Mouse (Mus musculus) gastrocnemius, adult 2 months (tissue): ENCODE measurements around the gene 1110032A03Rik. TPM values are rescaled to one million over a fixed set of nuclear protein-coding genes. Genes with fewer than 3 reads are reported as not detected.

Experiments used
- DNase-seq: peaks from one replicate; pipeline ENCODE4 v3.0.0; 2022
- H3K27ac ChIP-seq: fragments of 200-600 bp; 2 replicates; pipeline ENCODE4 v1.8.1; 2022; ENCODE audit warnings: mild to moderate bottlenecking
- H3K4me3 ChIP-seq: fragments of 200-600 bp; 2 replicates; pipeline ENCODE4 v1.8.1; 2022; ENCODE audit warnings: mild to moderate bottlenecking, moderate library complexity
- CTCF ChIP-seq: fragments of 200-600 bp; IDR thresholded peaks from 2 replicates; pipeline ENCODE4 v1.8.1; 2022; ENCODE audit warnings: antibody characterized with exemption, mild to moderate bottlenecking, moderate library complexity
- intact Hi-C: fragments of 180-260 bp; cut with DNase I; formaldehyde crosslinking; loops from one replicate; pipeline ENCODE4 v1.15.1; 2025
- total RNA-seq, 2 experiments: library from RNA; stranded (reverse); gene quantifications; 2 replicates each; pipeline ENCODE4 v1.2.3; 2021

The 1110032A03Rik gene
- total RNA-seq, 2 experiments from 2014 or later = 10.4 to 11.2 TPM

- DNase-seq = no peak
- TF ChIP-seq CTCF = no peak
Measured at GRCm38 (mm10) chr9:50767531-50768106, 7.7 kb downstream of the 1110032A03Rik start.

GRCm38 (mm10) chr9:50763331-50763730 lies 12.0 kb downstream of the 1110032A03Rik start:
- peak; percentile 62 for TF ChIP-seq CTCF
- intact Hi-C loops = no loop called here
- H3K4me3 ChIP-seq = no peak overlapping the region
- H3K27ac ChIP-seq = no peak overlapping the region
- peak; percentile 48 for DNase-seq

More at GRCm38 (mm10) chr9:50767531-50768106, 7.7 kb downstream of the 1110032A03Rik start:
- Histone ChIP-seq H3K27ac (peak overlapping the region; percentile 98), H3K4me3 (peak overlapping the region; percentile 77)
- intact Hi-C loops = loop anchor here (2.0 kb wide), 2 partner anchors 15 to 59 kb away; partner anchors contain the start of gene Hspb2

GRCm38 (mm10) chr9:50761520-50762243 lies 13.6 kb downstream of the 1110032A03Rik start:
- H3K27ac ChIP-seq = no peak overlapping the region
- intact Hi-C loops = no loop called here
- DNase-seq = no peak
- H3K4me3 ChIP-seq = no peak overlapping the region
- no peak for TF ChIP-seq CTCF

DNA sequence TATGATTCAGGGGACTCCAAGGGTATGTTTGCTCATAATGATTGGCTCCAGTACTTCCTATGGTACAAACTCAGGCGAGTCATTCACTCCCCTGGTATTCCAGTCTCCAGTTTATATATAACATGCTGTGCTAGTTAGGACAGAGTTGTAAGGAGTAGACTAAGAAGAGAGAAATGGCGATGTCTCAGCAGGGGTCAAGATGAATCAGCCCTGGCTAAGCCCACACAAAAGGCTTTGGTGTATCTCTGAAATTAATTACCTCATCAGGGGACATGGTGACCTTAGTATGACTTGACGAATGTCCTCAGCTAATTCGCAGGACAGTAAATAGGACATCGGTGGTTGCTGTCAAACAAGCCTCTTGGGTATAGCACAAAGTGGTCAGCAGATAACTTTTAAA lies 18.6 kb downstream of the 1110032A03Rik start:
- DNase-seq = no peak
- intact Hi-C loops = no loop called here
- no peak for TF ChIP-seq CTCF
- Histone ChIP-seq H3K4me3 (no peak overlapping the region), H3K27ac (no peak overlapping the region; the same call in 1 of the 2 replicates)

DNA sequence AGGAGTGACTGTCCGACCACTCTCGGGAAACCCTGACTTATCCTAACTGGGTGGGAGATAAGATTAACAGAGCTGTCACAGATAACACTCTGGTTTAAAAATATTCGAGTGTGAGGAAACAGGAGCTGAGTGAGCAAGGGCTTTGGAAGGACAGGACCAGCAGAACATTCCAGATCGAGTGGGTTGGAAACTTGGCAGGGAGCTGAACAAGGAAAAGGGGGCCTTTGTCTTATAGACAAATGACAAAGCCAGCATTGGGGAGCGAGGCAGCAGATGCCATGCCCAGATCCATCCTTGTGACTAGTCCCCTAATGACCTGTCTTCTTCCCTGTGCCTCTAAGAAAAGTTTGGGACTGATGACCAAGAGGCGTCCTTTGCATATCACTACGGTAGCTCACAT lies 21.4 kb downstream of the 1110032A03Rik start:
- peak overlapping the region; percentile 93 for H3K4me3 ChIP-seq
- intact Hi-C loops = loop anchor here (2.0 kb wide), 1 partner anchor 15 kb away; the partner anchor contains the start of gene Fdxacb1
- no peak for DNase-seq
- no peak for TF ChIP-seq CTCF
- peak overlapping the region; percentile 97 for H3K27ac ChIP-seq

DNA sequence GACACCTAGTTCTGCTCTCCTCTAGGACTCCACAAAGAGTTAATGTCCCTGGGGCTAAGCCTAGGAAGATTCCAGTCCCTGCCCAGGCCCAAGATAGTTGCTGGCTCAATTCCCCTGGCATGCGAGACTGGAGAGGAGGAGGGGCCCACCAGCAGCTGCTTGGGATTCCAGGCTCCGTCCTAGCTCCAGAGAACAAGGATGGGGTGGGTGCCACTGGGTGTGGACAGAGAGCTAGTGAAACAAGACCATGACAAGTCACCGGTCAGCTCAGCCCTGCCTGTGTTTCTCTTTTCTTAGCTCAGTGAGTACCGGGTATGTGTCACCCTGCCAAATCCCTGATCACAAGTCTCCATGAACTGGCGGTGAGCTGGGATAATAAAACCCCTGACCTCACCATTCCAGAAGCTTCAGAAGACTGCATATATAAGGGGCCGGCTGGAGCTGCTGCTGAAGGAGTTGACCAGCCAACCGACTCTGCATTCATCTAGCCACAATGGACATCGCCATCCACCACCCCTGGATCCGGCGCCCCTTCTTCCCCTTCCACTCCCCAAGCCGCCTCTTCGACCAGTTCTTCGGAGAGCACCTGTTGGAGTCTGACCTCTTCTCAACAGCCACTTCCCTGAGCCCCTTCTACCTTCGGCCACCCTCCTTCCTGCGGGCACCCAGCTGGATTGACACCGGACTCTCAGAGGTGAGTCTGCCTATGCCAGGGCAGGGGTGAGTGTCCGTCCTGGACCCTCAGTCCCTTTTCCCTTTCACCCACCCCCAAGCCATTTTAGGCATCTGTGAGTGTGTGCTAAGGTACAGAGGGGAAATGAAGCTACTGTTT lies 22.3 kb downstream of the 1110032A03Rik start:
- peak; percentile 97 for DNase-seq
- intact Hi-C loops = loop anchor here (2.0 kb wide), 1 partner anchor 16 kb away; the partner anchor contains the start of gene Fdxacb1
- H3K27ac ChIP-seq = peak overlapping the region; percentile 97
- TF ChIP-seq CTCF = no peak
- H3K4me3 ChIP-seq = peak overlapping the region; percentile 93

- H3K4me3 ChIP-seq = peak within 1 kb of the TSS; percentile 93
- TF ChIP-seq CTCF = no peak
- peak; percentile 83 for DNase-seq
- intact Hi-C loops = loop anchor here (2.0 kb wide), 1 partner anchor 17 kb away; the partner anchor contains the start of gene Fdxacb1
- peak within 1 kb of the TSS; percentile 97 for H3K27ac ChIP-seq
Measured at GRCm38 (mm10) chr9:50752054-50752602, 23.2 kb downstream of the 1110032A03Rik start, which contains the start of gene Hspb2. Gene Hspb2, minus strand, starts transcription at chr9:50752354.

DNA sequence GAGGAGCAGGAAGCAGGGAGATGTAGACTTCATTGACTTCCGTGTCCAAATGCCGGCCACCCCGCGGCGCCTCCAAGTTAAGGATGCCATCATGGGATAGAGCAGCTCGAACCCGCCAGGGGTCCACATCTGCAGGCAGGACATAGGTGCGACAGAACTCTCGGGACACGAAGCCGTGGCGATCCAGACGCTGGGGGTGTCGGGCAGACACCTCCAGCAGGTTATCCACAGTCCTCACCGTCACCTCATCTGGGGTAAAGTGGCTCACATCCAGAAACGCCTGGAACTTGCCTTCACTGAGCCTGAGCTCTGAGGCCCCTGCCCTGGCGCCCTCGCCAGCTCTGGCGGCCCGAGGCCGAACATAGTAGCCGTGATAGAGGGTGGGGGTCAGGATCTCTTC lies 24.0 kb downstream of the 1110032A03Rik start, which contains the start of gene Cryab:
TSS of gene Cryab (plus strand) at position 3 of the 400 bp plus-strand sequence.
- Histone ChIP-seq H3K27ac (peak within 1 kb of the TSS; percentile 97), H3K4me3 (peak within 1 kb of the TSS; percentile 93)
- TF ChIP-seq CTCF = no peak
- DNase-seq = peak; percentile 67
- intact Hi-C loops = no loop called here

- intact Hi-C loops = no loop called here
- TF ChIP-seq CTCF = no peak
- H3K27ac ChIP-seq = peak overlapping the region; percentile 97
- peak overlapping the region; percentile 93 for H3K4me3 ChIP-seq
- no peak for DNase-seq
Measured at GRCm38 (mm10) chr9:50750706-50751105, 24.6 kb downstream of the 1110032A03Rik start.

DNA sequence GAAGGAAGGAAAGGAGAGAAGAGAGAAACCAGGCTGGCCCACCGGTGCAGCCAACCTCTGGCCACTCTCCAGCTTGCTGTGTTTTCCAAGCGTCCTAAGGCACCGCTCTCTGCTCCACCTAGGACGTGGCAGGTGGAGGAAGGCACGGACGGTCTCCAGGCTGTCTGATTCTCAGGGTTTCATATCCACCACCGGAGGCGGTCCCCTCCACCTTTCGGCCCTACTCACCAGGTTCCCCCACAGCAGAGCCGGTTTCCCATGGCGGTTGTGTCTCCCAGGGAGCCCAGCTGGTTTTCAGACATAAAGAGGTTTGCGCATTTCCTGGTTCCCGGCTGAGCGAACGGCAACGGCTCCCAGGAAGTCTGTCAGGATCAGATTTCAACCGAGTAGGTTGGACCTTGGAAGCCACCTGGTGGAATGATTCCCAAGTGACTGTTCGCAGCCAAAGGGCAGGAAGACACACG lies 29.1 kb downstream of the 1110032A03Rik start, which contains the start of gene 2310030G06Rik:
TSS of gene 2310030G06Rik (minus strand) at position 323 of the 464 bp plus-strand sequence.
- peak; percentile 27; the same call in 1 of the 2 replicates for TF ChIP-seq CTCF
- peak within 1 kb of the TSS; percentile 71 for H3K4me3 ChIP-seq
- intact Hi-C loops = no loop called here
- H3K27ac ChIP-seq = peak within 1 kb of the TSS; percentile 85
- DNase-seq = peak; percentile 50

DNA sequence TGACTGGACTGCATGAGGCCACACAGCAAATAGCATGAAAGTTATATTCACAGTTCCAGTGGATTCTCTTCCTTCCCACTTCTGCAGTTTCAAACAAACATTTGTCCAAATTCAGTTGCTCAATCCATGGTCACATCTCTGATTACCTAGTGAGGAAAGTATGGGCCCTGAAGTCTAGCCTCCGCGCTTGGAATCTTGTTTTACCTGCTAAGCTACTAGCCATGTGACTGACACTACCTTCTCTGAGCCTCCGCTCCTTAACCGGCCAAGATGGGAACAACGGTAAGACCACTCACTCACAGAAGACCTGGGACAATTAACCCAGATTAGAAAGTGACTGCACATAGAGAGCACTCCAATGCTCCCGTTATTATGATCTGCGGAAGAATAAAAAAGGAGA lies 29.5 kb downstream of the 1110032A03Rik start:
- no peak for TF ChIP-seq CTCF
- no peak for DNase-seq
- intact Hi-C loops = no loop called here
- Histone ChIP-seq H3K4me3 (peak overlapping the region; percentile 71), H3K27ac (peak overlapping the region; percentile 85)

GRCm38 (mm10) chr9:50742744-50743143 lies 32.6 kb downstream of the 1110032A03Rik start:
- DNase-seq = no peak
- no peak for TF ChIP-seq CTCF
- intact Hi-C loops = no loop called here
- Histone ChIP-seq H3K4me3 (no peak overlapping the region), H3K27ac (peak overlapping the region; percentile 61)
